In genomic region chr7:144444788-144445187, GRCm38 (mm10) we compare ENCODE assay signal across 19 mouse cellular contexts. TPM values are rescaled to one million over a fixed set of nuclear protein-coding genes. Genes with fewer than 3 reads are reported as not detected.
DNase-seq lines count a peak whose midpoint lies in the region; ATAC-seq lines count a peak whose summit lies in the region.
"Had no signal": no experiment of that assay in that cellular context is flagged by ENCODE, and none has a peak within 500 bp of the region (broad histone marks: within the 10 kb centered on the region; RNA-seq: fewer than 3 reads in every experiment).

No protein-coding gene starts in this region.

- H3K9me3 ChIP-seq in heart, embryonic 12.5 days (replicated peaks) = no peaks in the 10 kb centered on the region
- H3K9me3 ChIP-seq: embryonic facial prominence, embryonic 15.5 days; forebrain, embryonic 12.5 days; heart, embryonic 15.5 days; hindbrain, embryonic 12.5 days; midbrain, embryonic 12.5 days had no signal

- H3K36me3 ChIP-seq in heart, embryonic 12.5 days = peaks cover 99% of the 10 kb centered on the region

- H3K4me3 ChIP-seq in heart, embryonic 12.5 days = no peak overlapping the region
- H3K4me3 ChIP-seq: embryonic facial prominence, embryonic 15.5 days; forebrain, embryonic 12.5 days; heart, embryonic 15.5 days; hindbrain, embryonic 12.5 days; midbrain, embryonic 12.5 days; myocyte had no signal

- no peaks in the 10 kb centered on the region for H3K4me1 ChIP-seq in heart, embryonic 12.5 days (replicated peaks)
- H3K4me1 ChIP-seq: embryonic facial prominence, embryonic 15.5 days; forebrain, embryonic 12.5 days; hindbrain, embryonic 12.5 days; midbrain, embryonic 12.5 days had no signal

- no peak overlapping the region for H3K4me2 ChIP-seq in heart, embryonic 12.5 days
- H3K4me2 ChIP-seq: embryonic facial prominence, embryonic 15.5 days; forebrain, embryonic 12.5 days; heart, embryonic 15.5 days; hindbrain, embryonic 12.5 days; liver, embryonic 11.5 days; lung, embryonic 14.5 days; midbrain, embryonic 12.5 days had no signal

- ATAC-seq in neutrophil, adult 5-6 weeks (ENCODE audit: extremely low read depth, insufficient number of reproducible peaks, low FRiP score, poor library complexity, severe bottlenecking) = 0 out of 2 replicates have a peak, but pooled peaks have one; percentile 27
- ATAC-seq in heart, embryonic 12.5 days (ENCODE audit: insufficient number of reproducible peaks, low FRiP score) = no peak

- no peaks in the 10 kb centered on the region for H3K27me3 ChIP-seq in heart, embryonic 12.5 days (replicated peaks)
- H3K27me3 ChIP-seq: embryonic facial prominence, embryonic 15.5 days; forebrain, embryonic 12.5 days; heart, embryonic 15.5 days; hindbrain, embryonic 12.5 days; midbrain, embryonic 12.5 days had no signal

- no peak overlapping the region for H3K9ac ChIP-seq in heart, embryonic 12.5 days
- H3K9ac ChIP-seq: embryonic facial prominence, embryonic 15.5 days; forebrain, embryonic 12.5 days; heart, embryonic 15.5 days; hindbrain, embryonic 12.5 days; lung, embryonic 14.5 days; midbrain, embryonic 12.5 days had no signal

- peak; percentile 83 for DNase-seq in CD4-positive helper T cell, adult 2 months (ENCODE audit: low read depth, low spot score)
- peak; percentile 84 for DNase-seq in T-cell, adult 2 months (ENCODE audit: low spot score)
- peak; percentile 58 for DNase-seq in thymus, postnatal 14 days
- no peak for DNase-seq in urinary bladder, postnatal 4 days (ENCODE audit: low spot score in 2 of 2)
- DNase-seq in yolk sac, embryonic 10.5 days (ENCODE audit: low spot score) = no peak
- DNase-seq: adrenal gland, adult 8-10 months; cerebellum, adult 2 months; kidney, adult 11 months; kidney, postnatal 36 days; lung, embryonic 14.5 days had no signal

- 92% methylated on average over 7 of the region's 7 CpGs for WGBS in heart, embryonic 12.5 days

- H3K27ac ChIP-seq in heart, embryonic 12.5 days (ENCODE audit: poor library complexity, severe bottlenecking) = no peak overlapping the region
- H3K27ac ChIP-seq: embryonic facial prominence, embryonic 15.5 days; forebrain, embryonic 12.5 days; heart, embryonic 15.5 days; hindbrain, embryonic 12.5 days; midbrain, embryonic 12.5 days had no signal

RNA-seq across cellular contexts. Expression of gene Cttn, which starts 26.0 kb away (rescaled TPM):
- 1.5 and 2.1 TPM in 2 replicates for total RNA-seq in neutrophil, adult 5-6 weeks (2017)
- 143 and 144 TPM in 2 replicates for polyA plus RNA-seq in heart, embryonic 12.5 days (2016; fragmentation: Nextera tagmentation; extraction: Ambion mirVana)

Comparison
In these comparisons a context has a peak if more than half of its experiments do, and no peak if none do; other contexts are left out.
1. DNase-seq: peak in CD4-positive helper T cell, adult 2 months (single experiment), T-cell, adult 2 months (single experiment) and thymus, postnatal 14 days (single experiment); none in urinary bladder, postnatal 4 days (0 of 2) and yolk sac, embryonic 10.5 days (single experiment).